Mouse (Mus musculus) retina, postnatal 7 days (tissue): ENCODE data around the gene Wdr17.

Experiments used
- DNase-seq: peaks from one replicate; pipeline ENCODE4 v3.0.0-alpha.2; 2012; ENCODE audit warnings: low read depth, low spot score

The Wdr17 gene

DNA sequence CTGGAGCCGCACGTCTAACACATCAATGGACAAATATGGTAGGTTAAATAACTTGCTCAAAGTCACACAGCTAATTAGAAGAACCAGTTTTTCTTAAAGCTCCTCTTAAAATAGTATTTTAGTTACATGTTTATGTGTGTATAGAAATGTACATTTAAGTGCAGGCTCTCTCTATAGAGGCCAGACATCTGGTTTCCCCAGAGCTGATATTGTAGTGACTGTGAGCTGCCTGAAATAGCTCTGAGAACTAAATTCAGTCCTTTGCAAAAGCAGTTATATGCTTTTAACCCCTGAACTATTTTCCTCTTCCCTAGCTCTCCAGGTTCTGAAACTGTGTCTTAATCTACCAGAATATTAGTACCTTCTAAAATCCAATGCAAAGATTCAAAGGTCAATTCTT is 289.6 kb downstream of the Wdr17 start:
- DNase-seq, result no peak

DNA sequence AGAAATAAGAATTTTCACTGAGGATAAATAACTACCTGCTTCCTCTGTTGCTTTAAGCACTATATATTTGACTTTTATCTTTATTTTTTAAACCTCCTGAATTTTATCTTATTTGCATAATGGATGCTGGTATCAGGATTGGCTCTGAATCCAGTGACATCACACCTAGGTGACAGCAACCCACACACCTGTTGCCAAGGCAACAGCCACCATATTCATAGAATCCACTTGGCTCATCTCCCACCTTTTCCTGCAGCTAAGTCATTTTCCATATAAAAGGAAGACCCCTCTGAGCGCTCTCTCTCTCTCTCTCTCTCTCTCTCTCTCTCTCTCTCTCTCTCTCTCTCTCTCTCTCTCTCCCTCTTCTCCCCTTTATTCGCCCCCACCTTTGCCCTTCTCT is 290.0 kb downstream of the Wdr17 start:
- no peak for DNase-seq

DNA sequence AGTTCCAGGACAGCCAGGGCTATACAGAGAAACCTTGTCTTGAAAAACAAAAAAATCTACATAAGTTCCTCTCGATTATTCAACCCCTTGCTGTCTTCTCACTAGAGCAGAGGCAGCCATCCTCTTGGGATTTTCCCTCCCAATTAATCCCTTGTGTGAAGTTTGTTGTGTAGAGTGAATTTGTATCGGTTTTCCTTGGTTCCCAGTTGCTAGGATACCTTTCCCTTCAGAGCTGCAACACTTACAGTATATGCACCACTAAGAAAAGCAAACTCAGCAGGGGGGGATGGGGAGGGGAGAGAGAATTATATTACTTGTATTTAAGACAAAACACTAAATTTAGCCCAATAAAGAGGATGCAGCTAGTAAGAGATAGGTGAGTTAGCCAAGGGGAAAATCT is 290.9 kb downstream of the Wdr17 start:
- DNase-seq, result no peak

GRCm38 (mm10) chr8:54594634-54595033 is 292.4 kb downstream of the Wdr17 start:
- no peak for DNase-seq

GRCm38 (mm10) chr8:54582886-54583285 is 304.1 kb downstream of the Wdr17 start:
- DNase-seq, result no peak

GRCm38 (mm10) chr8:54581436-54581835 is 305.5 kb downstream of the Wdr17 start:
- DNase-seq, result no peak
